Mouse (Mus musculus) urinary bladder, postnatal 25 days (tissue): Measurements from ENCODE around the gene Kmt5a.
A peak's percentile ranks its signal among the peaks of the same experiment; 100 is the strongest.

Source experiments
- DNase-seq: peaks from one replicate; pipeline ENCODE4 v3.0.0; 2022; ENCODE audit warnings: low spot score

Kmt5a gene

GRCm38 (mm10) chr5:124439447-124440093 is at the start of gene Kmt5a:
TSS of gene Kmt5a (plus strand) at chr5:124439930.
- peak; percentile 88 for DNase-seq

GRCm38 (mm10) chr5:124392412-124392811 is 47.3 kb upstream of the Kmt5a start:
- DNase-seq, result no peak

GRCm38 (mm10) chr5:124393726-124394125 is 46.0 kb upstream of the Kmt5a start:
- no peak for DNase-seq

- DNase-seq, result no peak
These were observed 28.9 kb upstream of the Kmt5a start for GRCm38 (mm10) chr5:124410808-124411207.

GRCm38 (mm10) chr5:124412163-124412562 is 27.6 kb upstream of the Kmt5a start:
- DNase-seq, result no peak

GRCm38 (mm10) chr5:124418903-124419302 is 20.8 kb upstream of the Kmt5a start:
- DNase-seq, result no peak

- DNase-seq, result no peak
These were observed 17.9 kb upstream of the Kmt5a start for GRCm38 (mm10) chr5:124421786-124422185.

GRCm38 (mm10) chr5:124424200-124424722 is 15.5 kb upstream of the Kmt5a start:
- DNase-seq, result no peak

- peak; percentile 36 for DNase-seq
These were observed 14.9 kb upstream of the Kmt5a start for GRCm38 (mm10) chr5:124424723-124425411.

- peak; percentile 83 for DNase-seq
These were observed 14.1 kb upstream of the Kmt5a start, which contains the start of gene Sbno1 for GRCm38 (mm10) chr5:124425412-124426259. TSS of gene Sbno1 (minus strand) at chr5:124426001.

GRCm38 (mm10) chr5:124426475-124427071 is 13.2 kb upstream of the Kmt5a start:
- DNase-seq, result no peak

- DNase-seq, result peak; percentile 44
These were observed 7.2 kb upstream of the Kmt5a start for GRCm38 (mm10) chr5:124432398-124433012.

- no peak for DNase-seq
These were observed 6.7 kb upstream of the Kmt5a start for GRCm38 (mm10) chr5:124433048-124433447.

GRCm38 (mm10) chr5:124438229-124438628 is 1.5 kb upstream of the Kmt5a start:
- DNase-seq, result no peak

GRCm38 (mm10) chr5:124438746-124439145 is 984 bp upstream of the Kmt5a start:
- no peak for DNase-seq

GRCm38 (mm10) chr5:124440094-124440701 is 468 bp downstream of the Kmt5a start:
- DNase-seq, result peak; percentile 40

- no peak for DNase-seq
These were observed 2.9 kb downstream of the Kmt5a start for GRCm38 (mm10) chr5:124442628-124443027.

GRCm38 (mm10) chr5:124444208-124444607 is 4.5 kb downstream of the Kmt5a start:
- no peak for DNase-seq

GRCm38 (mm10) chr5:124444661-124445561 is 5.2 kb downstream of the Kmt5a start:
- DNase-seq, result peak; percentile 68
